Mouse (Mus musculus) frontal cortex, postnatal 14 days (tissue): ENCODE measurements at regions not wholly inside any gene's neighbourhood (a gene's known extent, or its start where the extent isn't known, plus 50 kb on each side); places are given as distances from the start of the nearest gene placed in this dataset.

Experiments used
- DNase-seq, 2 experiments: peaks; one replicate each; pipeline ENCODE4 v3.0.0; 2022; ENCODE audit warnings: low spot score in 2 of 2

- no peak for DNase-seq
Measured at GRCm38 (mm10) chr13:18063677-18064076, 70.5 kb upstream of the Yae1d1 start.

GRCm38 (mm10) chr13:18060265-18060664 is 67.1 kb upstream of the Yae1d1 start:
- no peak for DNase-seq

GRCm38 (mm10) chr13:18057231-18057912 is 64.2 kb upstream of the Yae1d1 start:
- DNase-seq = peak in 1 of 2 experiments; percentile 41

GRCm38 (mm10) chr13:18056816-18057215 is 63.7 kb upstream of the Yae1d1 start:
- no peak for DNase-seq

GRCm38 (mm10) chr13:18043154-18043553 is 50.0 kb upstream of the Yae1d1 start:
- no peak for DNase-seq
